Mouse (Mus musculus) liver, embryonic 11.5 days (tissue): ENCODE measurements around the gene Lhpp. TPM values are rescaled to one million over a fixed set of nuclear protein-coding genes. Genes with fewer than 3 reads are reported as not detected.

Source experiments
- ATAC-seq: fragments of 200-750 bp; cut with Nextera tagmentation; replicated peaks from 2 replicates; pipeline ENCODE4 v1.8.0; 2017; ENCODE audit warnings: moderate number of reproducible peaks, mild to moderate bottlenecking, moderate TSS enrichment, moderate library complexity; ENCODE audit not compliant: low FRiP score
- DNase-seq: peaks from one replicate; pipeline ENCODE4 v3.0.0-alpha.2; 2017; ENCODE audit warnings: low spot score
- H3K27ac ChIP-seq: fragments of 300-500 bp; sonication (generic); 2 replicates; pipeline ENCODE4 v1.5.1; 2014; ENCODE audit warnings: mild to moderate bottlenecking, low read depth, low read length, control low read depth
- H3K27me3 ChIP-seq: fragments of 300-500 bp; sonication (generic); replicated peaks from 2 replicates; pipeline ENCODE4 v1.6.1; 2014; ENCODE audit warnings: low read length, mixed read lengths; ENCODE audit not compliant: control insufficient read depth, insufficient read depth
- H3K36me3 ChIP-seq: fragments of 300-500 bp; sonication (generic); 2 replicates; pipeline ENCODE4 v1.6.1; 2014; ENCODE audit warnings: mild to moderate bottlenecking, low read length, moderate library complexity, mixed read lengths; ENCODE audit not compliant: control insufficient read depth, insufficient read depth
- H3K4me1 ChIP-seq: fragments of 300-500 bp; sonication (generic); replicated peaks from 2 replicates; pipeline ENCODE4 v1.6.1; 2014; ENCODE audit warnings: low read length, mixed read lengths; ENCODE audit not compliant: control insufficient read depth, insufficient read depth
- H3K4me2 ChIP-seq: fragments of 300-500 bp; sonication (generic); 2 replicates; pipeline ENCODE4 v1.6.1; 2014; ENCODE audit warnings: mild to moderate bottlenecking, control low read depth, moderate library complexity
- H3K4me3 ChIP-seq: fragments of 300-500 bp; sonication (generic); 2 replicates; pipeline ENCODE4 v1.5.1; 2014; ENCODE audit warnings: low read depth, low read length, control low read depth
- H3K9ac ChIP-seq: fragments of 300-500 bp; sonication (generic); 2 replicates; pipeline ENCODE4 v1.6.1; 2014; ENCODE audit warnings: low read depth, low read length, control low read depth
- H3K9me3 ChIP-seq: fragments of 300-500 bp; sonication (generic); 2 replicates; pipeline ENCODE4 v1.6.1; 2016; ENCODE audit warnings: low read length, inconsistent platforms, mixed read lengths; ENCODE audit not compliant: control insufficient read depth
- WGBS: fragments of 180-500 bp; shearing (Covaris S2); extraction: QIAGEN DNeasy Blood & Tissue Kit; methylation state at CpG from one replicate; pipeline ENCODE4 v1.1.7; 2014; 5-methylcytosine and 5-hydroxymethylcytosine counted together
- polyA plus RNA-seq: library from polyadenylated mRNA; unstranded; fragments of >200 nt; fragmentation: Nextera tagmentation; extraction: Ambion mirVana; gene quantifications from 2 replicates; pipeline ENCODE4 v1.2.1, GENCODE M21; 2014

Lhpp gene
- polyA plus RNA-seq, 1 experiment from 2014 or later, result 15.8 TPM

- Histone ChIP-seq H3K36me3 (no peaks in the 10 kb centered on the region), H3K27ac (no peak overlapping the region), H3K4me3 (no peak overlapping the region), H3K27me3 (no peaks in the 10 kb centered on the region), H3K4me2 (no peak overlapping the region), H3K9me3 (no peaks in the 10 kb centered on the region), H3K4me1 (peaks cover 31% of the 10 kb centered on the region), H3K9ac (no peak overlapping the region)
- ATAC-seq (no peak), DNase-seq (no peak)
- 92% methylated on average over 6 of the region's 6 CpGs for WGBS
Observed at GRCm38 (mm10) chr7:132731558-132731957, 121.1 kb downstream of the Lhpp start.

- H3K4me3 ChIP-seq, result no peak overlapping the region
- ATAC-seq, result no peak
- H3K9ac ChIP-seq, result no peak overlapping the region
- H3K9me3 ChIP-seq, result no peaks in the 10 kb centered on the region
- peaks cover 35% of the 10 kb centered on the region for H3K4me1 ChIP-seq
- no peak overlapping the region for H3K27ac ChIP-seq
- no peak for DNase-seq
- no peak overlapping the region for H3K4me2 ChIP-seq
- WGBS, result 86% methylated on average over 6 of the region's 6 CpGs
- H3K36me3 ChIP-seq, result no peaks in the 10 kb centered on the region
- no peaks in the 10 kb centered on the region for H3K27me3 ChIP-seq
Observed at GRCm38 (mm10) chr7:132732136-132732789, 121.8 kb downstream of the Lhpp start.

- ATAC-seq, result no peak
- 83% methylated on average over 6 of the region's 6 CpGs for WGBS
- Histone ChIP-seq H3K9me3 (no peaks in the 10 kb centered on the region), H3K27ac (no peak overlapping the region; the same call in 1 of the 2 replicates), H3K4me3 (no peak overlapping the region), H3K27me3 (no peaks in the 10 kb centered on the region), H3K4me1 (peaks cover 47% of the 10 kb centered on the region), H3K36me3 (no peaks in the 10 kb centered on the region), H3K9ac (no peak overlapping the region), H3K4me2 (no peak overlapping the region)
- DNase-seq, result no peak
Observed at GRCm38 (mm10) chr7:132733521-132733920, 123.1 kb downstream of the Lhpp start.

- 86% methylated on average over 9 of the region's 9 CpGs for WGBS
- no peaks in the 10 kb centered on the region for H3K9me3 ChIP-seq
- H3K36me3 ChIP-seq, result no peaks in the 10 kb centered on the region
- no peaks in the 10 kb centered on the region for H3K27me3 ChIP-seq
- DNase-seq, result no peak
- H3K27ac ChIP-seq, result no peak overlapping the region
- no peak for ATAC-seq
- no peak overlapping the region for H3K4me3 ChIP-seq
- peaks cover 50% of the 10 kb centered on the region for H3K4me1 ChIP-seq
- H3K9ac ChIP-seq, result no peak overlapping the region
- no peak overlapping the region for H3K4me2 ChIP-seq
Observed at GRCm38 (mm10) chr7:132734222-132734621, 123.8 kb downstream of the Lhpp start.

- no peaks in the 10 kb centered on the region for H3K27me3 ChIP-seq
- H3K4me1 ChIP-seq, result peaks cover 54% of the 10 kb centered on the region
- H3K27ac ChIP-seq, result peak overlapping the region; percentile 81
- peak; percentile 68 for DNase-seq
- H3K9ac ChIP-seq, result peak overlapping the region; percentile 53
- H3K9me3 ChIP-seq, result no peaks in the 10 kb centered on the region
- no peak overlapping the region for H3K4me3 ChIP-seq
- ATAC-seq, result peak; percentile 74
- peak overlapping the region; percentile 40; the same call in 1 of the 2 replicates for H3K4me2 ChIP-seq
- H3K36me3 ChIP-seq, result no peaks in the 10 kb centered on the region
- 32% methylated on average over 5 of the region's 5 CpGs for WGBS
Observed at GRCm38 (mm10) chr7:132735145-132735544, 124.7 kb downstream of the Lhpp start.

GRCm38 (mm10) chr7:132736099-132736862 lies 125.8 kb downstream of the Lhpp start:
- Histone ChIP-seq H3K27me3 (no peaks in the 10 kb centered on the region), H3K4me3 (no peak overlapping the region), H3K4me1 (peaks cover 56% of the 10 kb centered on the region), H3K27ac (peak overlapping the region; percentile 81), H3K9ac (peak overlapping the region; percentile 53), H3K4me2 (no peak overlapping the region), H3K9me3 (no peaks in the 10 kb centered on the region), H3K36me3 (no peaks in the 10 kb centered on the region)
- DNase-seq (no peak), ATAC-seq (no peak)
- 66% methylated on average over 17 of the region's 17 CpGs for WGBS

GRCm38 (mm10) chr7:132738844-132739243 lies 128.4 kb downstream of the Lhpp start:
- DNase-seq (no peak), ATAC-seq (peak; percentile 79)
- 72% methylated on average over 6 of the region's 6 CpGs for WGBS
- Histone ChIP-seq H3K9ac (peak overlapping the region; percentile 47; the same call in 1 of the 2 replicates), H3K27ac (peak overlapping the region; percentile 75), H3K4me3 (no peak overlapping the region), H3K27me3 (no peaks in the 10 kb centered on the region), H3K9me3 (no peaks in the 10 kb centered on the region), H3K4me2 (peak overlapping the region; percentile 50), H3K4me1 (peaks cover 53% of the 10 kb centered on the region), H3K36me3 (no peaks in the 10 kb centered on the region)

- no peaks in the 10 kb centered on the region for H3K27me3 ChIP-seq
- H3K4me3 ChIP-seq, result no peak overlapping the region
- H3K9me3 ChIP-seq, result no peaks in the 10 kb centered on the region
- H3K27ac ChIP-seq, result peak overlapping the region; percentile 27
- DNase-seq (no peak), ATAC-seq (peak; percentile 51; the same call in 1 of the 2 replicates)
- H3K9ac ChIP-seq, result no peak overlapping the region
- 58% methylated on average over 6 of the region's 6 CpGs for WGBS
- H3K36me3 ChIP-seq, result no peaks in the 10 kb centered on the region
- peak overlapping the region; percentile 50 for H3K4me2 ChIP-seq
- H3K4me1 ChIP-seq, result peaks cover 51% of the 10 kb centered on the region
Observed at GRCm38 (mm10) chr7:132739829-132740228, 129.4 kb downstream of the Lhpp start.
